Mouse (Mus musculus) heart, postnatal 0 days (tissue): ENCODE measurements around the gene Spdef. TPM values are rescaled to one million over a fixed set of nuclear protein-coding genes. Genes with fewer than 3 reads are reported as not detected.

Experiments used
- ATAC-seq: fragments of 200-750 bp; cut with Nextera tagmentation; 2 replicates; pipeline ENCODE4 v1.8.0; 2017; ENCODE audit warnings: low read depth, moderate number of reproducible peaks, moderate library complexity; ENCODE audit not compliant: insufficient read depth
- DNase-seq: peaks from one replicate; pipeline ENCODE4 v3.0.0-alpha.2; 2016; ENCODE audit warnings: low spot score
- H3K27ac ChIP-seq: fragments of 300-500 bp; sonication (generic); 2 replicates; pipeline ENCODE4 v1.5.1; 2014; ENCODE audit warnings: low read depth, mild to moderate bottlenecking
- H3K27me3 ChIP-seq: fragments of 300-500 bp; sonication (generic); 2 replicates; pipeline ENCODE4 v1.6.1; 2014; ENCODE audit warnings: low read length, mixed read lengths; ENCODE audit not compliant: control insufficient read depth, insufficient read depth
- H3K36me3 ChIP-seq: fragments of 300-500 bp; sonication (generic); replicated peaks from 2 replicates; pipeline ENCODE4 v1.6.1; 2014; ENCODE audit warnings: low read length, mixed read lengths; ENCODE audit not compliant: control insufficient read depth, insufficient read depth
- H3K4me1 ChIP-seq: fragments of 300-500 bp; sonication (generic); 2 replicates; pipeline ENCODE4 v1.6.1; 2014; ENCODE audit warnings: antibody characterized with exemption; ENCODE audit not compliant: control insufficient read depth, insufficient read depth
- H3K4me2 ChIP-seq: fragments of 300-500 bp; sonication (generic); 2 replicates; pipeline ENCODE4 v1.6.1; 2014; ENCODE audit warnings: low read depth, mild to moderate bottlenecking, low read length, moderate library complexity
- H3K4me3 ChIP-seq: fragments of 300-500 bp; sonication (generic); 2 replicates; pipeline ENCODE4 v1.5.1; 2014; ENCODE audit warnings: low read depth, low read length
- H3K9ac ChIP-seq: fragments of 300-500 bp; sonication (generic); replicated peaks from 2 replicates; pipeline ENCODE4 v1.6.1; 2014; ENCODE audit warnings: low read depth, low read length, mixed read lengths
- H3K9me3 ChIP-seq: fragments of 300-500 bp; sonication (generic); replicated peaks from 2 replicates; pipeline ENCODE4 v1.6.1; 2016; ENCODE audit warnings: low read length; ENCODE audit not compliant: control insufficient read depth
- CTCF ChIP-seq: IDR thresholded peaks from 2 replicates; pipeline ENCODE4 v1.5.1; 2016; ENCODE audit warnings: antibody characterized with exemption, control low read depth, low read depth
- EP300 ChIP-seq: IDR thresholded peaks from 2 replicates; pipeline ENCODE4 v1.6.1; 2016; ENCODE audit warnings: antibody characterized with exemption, low read depth
- WGBS: fragments of 180-500 bp; shearing (Covaris S2); extraction: QIAGEN DNeasy Blood & Tissue Kit; methylation state at CpG from one replicate; pipeline ENCODE4 v1.1.7; 2014; 5-methylcytosine and 5-hydroxymethylcytosine counted together
- polyA plus RNA-seq: library from polyadenylated mRNA; unstranded; fragments of >200 nt; fragmentation: Nextera tagmentation; extraction: Ambion mirVana; gene quantifications from 2 replicates; pipeline ENCODE4 v1.2.1, GENCODE M21; 2015
- total RNA-seq: library from RNA; depleted of rRNA; stranded (reverse); fragments of >200 nt; gene quantifications from 2 replicates; pipeline ENCODE4 v1.2.3, GENCODE M21; 2014; ENCODE audit warnings: low replicate concordance

Spdef gene
- total and polyA plus RNA-seq, 2 experiments from 2014 or later: 0.22 to 5.1 TPM

- WGBS: 19% methylated on average over 13 of the region's 13 CpGs
- Histone ChIP-seq H3K9me3 (no peaks in the 10 kb centered on the region), H3K9ac (no peak overlapping the region)
Measured at GRCm38 (mm10) chr17:27734344-27735073, 5.8 kb upstream of the Spdef start.

GRCm38 (mm10) chr17:27732694-27733093, 3.9 kb upstream of the Spdef start:
- ATAC-seq: no peak
- no peak overlapping the region for H3K27ac ChIP-seq
- no peaks in the 10 kb centered on the region for H3K9me3 ChIP-seq
- no peak overlapping the region for H3K9ac ChIP-seq
- DNase-seq: no peak
- 71% methylated on average over 3 of the region's 3 CpGs for WGBS
- no peaks in the 10 kb centered on the region for H3K27me3 ChIP-seq
- H3K4me1 ChIP-seq: 0 out of 2 replicates have a peak, but pooled peaks cover 3% of the 10 kb centered on the region
- no peak overlapping the region for H3K4me2 ChIP-seq
- H3K4me3 ChIP-seq: no peak overlapping the region
- H3K36me3 ChIP-seq: no peaks in the 10 kb centered on the region
- TF ChIP-seq CTCF: no peak
- TF ChIP-seq EP300: no peak

More at GRCm38 (mm10) chr17:27734344-27735073, 5.8 kb upstream of the Spdef start:
- Histone ChIP-seq H3K4me1 (0 out of 2 replicates have a peak, but pooled peaks cover 3% of the 10 kb centered on the region), H3K27me3 (no peaks in the 10 kb centered on the region), H3K36me3 (no peaks in the 10 kb centered on the region), H3K27ac (no peak overlapping the region), H3K4me2 (no peak overlapping the region), H3K4me3 (no peak overlapping the region)
- DNase-seq (no peak), ATAC-seq (no peak)
- no peak for TF ChIP-seq CTCF
- TF ChIP-seq EP300: no peak

GRCm38 (mm10) chr17:27732152-27732551, 3.4 kb upstream of the Spdef start:
- Histone ChIP-seq H3K27me3 (no peaks in the 10 kb centered on the region), H3K4me1 (0 out of 2 replicates have a peak, but pooled peaks cover 3% of the 10 kb centered on the region), H3K9me3 (no peaks in the 10 kb centered on the region), H3K4me2 (no peak overlapping the region), H3K9ac (no peak overlapping the region), H3K36me3 (no peaks in the 10 kb centered on the region), H3K4me3 (no peak overlapping the region), H3K27ac (no peak overlapping the region)
- DNase-seq (no peak), ATAC-seq (no peak)
- TF ChIP-seq EP300: no peak
- TF ChIP-seq CTCF: no peak
- WGBS: 43% methylated on average over 5 of the region's 5 CpGs

GRCm38 (mm10) chr17:27726527-27726926, 2.2 kb downstream of the Spdef start:
- ATAC-seq (no peak), DNase-seq (no peak)
- TF ChIP-seq CTCF: no peak
- TF ChIP-seq EP300: no peak
- Histone ChIP-seq H3K4me2 (no peak overlapping the region), H3K27me3 (peaks cover 2% of the 10 kb centered on the region; the same call in 1 of the 2 replicates), H3K27ac (no peak overlapping the region), H3K36me3 (no peaks in the 10 kb centered on the region), H3K4me3 (no peak overlapping the region), H3K9ac (no peak overlapping the region), H3K9me3 (no peaks in the 10 kb centered on the region), H3K4me1 (no peaks in the 10 kb centered on the region)
- 49% methylated on average over 7 of the region's 7 CpGs for WGBS

- H3K4me1 ChIP-seq: no peaks in the 10 kb centered on the region
- ATAC-seq: 0 out of 2 replicates have a peak, but pooled peaks have one; percentile 25
- no peaks in the 10 kb centered on the region for H3K9me3 ChIP-seq
- H3K9ac ChIP-seq: no peak overlapping the region
- TF ChIP-seq EP300 (no peak), CTCF (no peak)
- H3K4me3 ChIP-seq: no peak overlapping the region
- DNase-seq: no peak
- 24% methylated on average over 10 of the region's 10 CpGs for WGBS
- H3K36me3 ChIP-seq: no peaks in the 10 kb centered on the region
- peaks cover 2% of the 10 kb centered on the region; the same call in 1 of the 2 replicates for H3K27me3 ChIP-seq
- no peak overlapping the region for H3K4me2 ChIP-seq
- H3K27ac ChIP-seq: no peak overlapping the region
Measured at GRCm38 (mm10) chr17:27725412-27725811, 3.3 kb downstream of the Spdef start.

- DNase-seq (no peak), ATAC-seq (no peak)
- no peak overlapping the region for H3K27ac ChIP-seq
- TF ChIP-seq EP300: no peak
- TF ChIP-seq CTCF: no peak
- no peak overlapping the region for H3K4me3 ChIP-seq
- H3K9me3 ChIP-seq: no peaks in the 10 kb centered on the region
- H3K36me3 ChIP-seq: no peaks in the 10 kb centered on the region
- H3K4me1 ChIP-seq: no peaks in the 10 kb centered on the region
- peaks cover 6% of the 10 kb centered on the region for H3K27me3 ChIP-seq
- WGBS: 42% methylated on average over 10 of the region's 10 CpGs
- no peak overlapping the region for H3K4me2 ChIP-seq
- H3K9ac ChIP-seq: no peak overlapping the region
Measured at GRCm38 (mm10) chr17:27725011-27725410, 3.7 kb downstream of the Spdef start.
